Mouse (Mus musculus) MEL (cell line): ENCODE measurements around the gene 2310033P09Rik. TPM values are rescaled to one million over a fixed set of nuclear protein-coding genes. Genes with fewer than 3 reads are reported as not detected.

Experiments
- DNase-seq: peaks from one replicate; pipeline ENCODE4 v3.0.0; 2011; ENCODE audit warnings: low read depth, low spot score
- H3K27ac ChIP-seq: 2 replicates; pipeline ENCODE4 v1.5.1; 2012; ENCODE audit warnings: low read depth, mild to moderate bottlenecking, control low read depth, low read length, moderate library complexity; ENCODE audit not compliant: control insufficient read depth
- H3K27me3 ChIP-seq, 2 experiments: fragments of 150-350 bp in 1 of 2; sonication (generic) in 1 of 2; 2 replicates each; pipeline ENCODE4 v1.6.1; 2012; ENCODE audit warnings: low read length in 2 of 2, mild to moderate bottlenecking in 2 of 2, improper control_type of control experiment in 1 of 2, moderate library complexity in 1 of 2; ENCODE audit not compliant: insufficient read depth in 2 of 2, control insufficient read depth in 1 of 2
- H3K36me3 ChIP-seq, 2 experiments: 2 replicates each; pipeline ENCODE4 v1.6.1; 2012 to 2014; ENCODE audit warnings: low read length in 2 of 2, improper control_type of control experiment in 1 of 2, inconsistent platforms in 1 of 2, mild to moderate bottlenecking in 1 of 2; ENCODE audit not compliant: insufficient read depth in 2 of 2, control insufficient read depth in 1 of 2
- H3K4me1 ChIP-seq, 2 experiments: fragments of 150-350 bp in 1 of 2; sonication (generic) in 1 of 2; 2 replicates each; pipeline ENCODE4 v1.6.1; 2012; ENCODE audit warnings: low read length in 2 of 2, improper control_type of control experiment in 1 of 2, mild to moderate bottlenecking in 1 of 2; ENCODE audit not compliant: insufficient read depth in 2 of 2, control insufficient read depth in 1 of 2
- H3K4me3 ChIP-seq, 2 experiments: fragments of 150-350 bp in 1 of 2; sonication (generic) in 1 of 2; 2 replicates each; pipeline ENCODE4 v1.5.1; 2012; ENCODE audit warnings: low read depth in 2 of 2, low read length in 2 of 2, mild to moderate bottlenecking in 2 of 2, moderate library complexity in 2 of 2, control low read depth in 1 of 2, improper control_type of control experiment in 1 of 2; ENCODE audit not compliant: control insufficient read depth in 1 of 2, insufficient read depth in 1 of 2
- H3K79me2 ChIP-seq: 2 replicates; pipeline ENCODE4 v1.6.1; 2012; ENCODE audit warnings: mild to moderate bottlenecking, low read length, moderate library complexity; ENCODE audit not compliant: control insufficient read depth, poor library complexity, insufficient read depth
- H3K9ac ChIP-seq: 2 replicates; pipeline ENCODE4 v1.6.1; 2012; ENCODE audit warnings: low read depth, mild to moderate bottlenecking, control low read depth, low read length, moderate library complexity; ENCODE audit not compliant: control insufficient read depth, poor library complexity, severe bottlenecking
- H3K9me3 ChIP-seq: fragments of 150-350 bp; sonication (generic); replicated peaks from 2 replicates; pipeline ENCODE4 v1.6.1; 2012; ENCODE audit warnings: mild to moderate bottlenecking, low read length, improper control_type of control experiment, moderate library complexity; ENCODE audit not compliant: insufficient read depth
- BHLHE40 ChIP-seq: IDR thresholded peaks from 2 replicates; pipeline ENCODE4 v1.6.1; 2012; ENCODE audit warnings: low read depth, mild to moderate bottlenecking, inconsistent platforms, low read length, improper control_type of control experiment, borderline replicate concordance
- CHD2 ChIP-seq: IDR thresholded peaks from 2 replicates; pipeline ENCODE4 v1.6.1; 2011; ENCODE audit warnings: low read length, improper control_type of control experiment
- CTCF ChIP-seq, 3 experiments: IDR thresholded peaks in 2 of 3; conservative IDR thresholded peaks in 1 of 3; 2 replicates each; pipeline ENCODE4 v1.5.1; 2011 to 2012; ENCODE audit warnings: low read length in 3 of 3, low read depth in 2 of 3, mild to moderate bottlenecking in 2 of 3, improper control_type of control experiment in 1 of 3, inconsistent platforms in 1 of 3, mixed read lengths in 1 of 3, moderate library complexity in 1 of 3; ENCODE audit not compliant: control insufficient read depth in 1 of 3, insufficient read depth in 1 of 3, poor library complexity in 1 of 3, severe bottlenecking in 1 of 3
- ELF1 ChIP-seq: IDR thresholded peaks from 2 replicates; pipeline ENCODE4 v1.6.1; 2014; ENCODE audit warnings: low read depth, mild to moderate bottlenecking, inconsistent platforms, low read length, improper control_type of control experiment, moderate library complexity
- EP300 ChIP-seq, 2 experiments: IDR thresholded peaks; 2 replicates each; pipeline ENCODE4 v1.6.1; 2011; ENCODE audit warnings: improper control_type of control experiment in 2 of 2, low read length in 2 of 2, low read depth in 1 of 2, mild to moderate bottlenecking in 1 of 2
- GABPA ChIP-seq: IDR thresholded peaks from 2 replicates; pipeline ENCODE4 v1.6.1; 2012; ENCODE audit warnings: low read depth, mild to moderate bottlenecking, inconsistent platforms, low read length, improper control_type of control experiment, moderate library complexity
- GATA1 ChIP-seq: IDR thresholded peaks from 2 replicates; pipeline ENCODE4 v1.6.1; 2011; ENCODE audit warnings: low read depth, low read length, improper control_type of control experiment
- JUND ChIP-seq: IDR thresholded peaks from 2 replicates; pipeline ENCODE4 v1.6.1; 2011; ENCODE audit warnings: low read depth, mild to moderate bottlenecking, improper control_type of control experiment, low read length
- MAX ChIP-seq: IDR thresholded peaks from 2 replicates; pipeline ENCODE4 v1.6.1; 2011; ENCODE audit warnings: low read length, improper control_type of control experiment
- MAZ ChIP-seq: IDR thresholded peaks from 2 replicates; pipeline ENCODE4 v1.6.1; 2012; ENCODE audit warnings: low read depth, mild to moderate bottlenecking, inconsistent platforms, low read length, improper control_type of control experiment
- MEF2A ChIP-seq: IDR thresholded peaks from 2 replicates; pipeline ENCODE4 v1.6.1; 2014; ENCODE audit warnings: low read depth, mild to moderate bottlenecking, inconsistent platforms, low read length, improper control_type of control experiment; ENCODE audit not compliant: poor library complexity, insufficient replicate concordance, severe bottlenecking; ENCODE audit errors: extremely low read depth
- MXI1 ChIP-seq: IDR thresholded peaks from 2 replicates; pipeline ENCODE4 v1.6.1; 2011; ENCODE audit warnings: mild to moderate bottlenecking, low read depth, low read length, improper control_type of control experiment
- MYC ChIP-seq: IDR thresholded peaks from 2 replicates; pipeline ENCODE4 v1.6.1; 2011; ENCODE audit warnings: low read depth, mild to moderate bottlenecking, low read length, improper control_type of control experiment, moderate library complexity
- POLR2AphosphoS5 ChIP-seq: IDR thresholded peaks from 2 replicates; pipeline ENCODE4 v1.6.1; 2012; ENCODE audit warnings: low read depth, borderline replicate concordance, mild to moderate bottlenecking, inconsistent platforms, low read length, moderate library complexity, mixed read lengths
- RAD21 ChIP-seq: IDR thresholded peaks from 2 replicates; pipeline ENCODE4 v1.6.1; 2011; ENCODE audit warnings: mild to moderate bottlenecking, low read depth, low read length, improper control_type of control experiment
- RCOR1 ChIP-seq: IDR thresholded peaks from 2 replicates; pipeline ENCODE4 v1.6.1; 2012; ENCODE audit warnings: low read depth, mild to moderate bottlenecking, inconsistent platforms, low read length, improper control_type of control experiment
- SIN3A ChIP-seq: IDR thresholded peaks from 2 replicates; pipeline ENCODE4 v1.6.1; 2012; ENCODE audit warnings: low read length, improper control_type of control experiment, inconsistent platforms
- SMC3 ChIP-seq: IDR thresholded peaks from 2 replicates; pipeline ENCODE4 v1.6.1; 2011; ENCODE audit warnings: low read depth, low read length, improper control_type of control experiment
- TAL1 ChIP-seq: IDR thresholded peaks from 2 replicates; pipeline ENCODE4 v1.6.1; 2012; ENCODE audit warnings: mild to moderate bottlenecking, inconsistent platforms, low read length, moderate library complexity, mixed read lengths
- TCF12 ChIP-seq: IDR thresholded peaks from 2 replicates; pipeline ENCODE4 v1.6.1; 2014; ENCODE audit warnings: low read depth, mild to moderate bottlenecking, inconsistent platforms, low read length, improper control_type of control experiment, moderate library complexity
- USF1 ChIP-seq: IDR thresholded peaks from 2 replicates; pipeline ENCODE4 v1.6.1; 2014; ENCODE audit warnings: low read depth, mild to moderate bottlenecking, inconsistent platforms, low read length, improper control_type of control experiment, moderate library complexity
- USF2 ChIP-seq, 2 experiments: IDR thresholded peaks; 2 replicates each; pipeline ENCODE4 v1.6.1; 2011 to 2012; ENCODE audit warnings: improper control_type of control experiment in 2 of 2, low read length in 2 of 2, borderline replicate concordance in 1 of 2, inconsistent platforms in 1 of 2, low read depth in 1 of 2, mild to moderate bottlenecking in 1 of 2; ENCODE audit not compliant: insufficient read depth in 1 of 2
- ZC3H11A ChIP-seq: IDR thresholded peaks from 2 replicates; pipeline ENCODE4 v1.6.1; 2012; ENCODE audit warnings: low read depth, mild to moderate bottlenecking, inconsistent platforms, low read length, improper control_type of control experiment
- polyA plus RNA-seq, 2 experiments: library from polyadenylated mRNA; stranded (reverse) in 1 of 2; unstranded in 1 of 2; fragments of >175 nt in 1 of 2; fragments of >200 nt in 1 of 2; gene quantifications; 2 replicates each; pipeline versions ENCODE4 v1.2.1 to v1.2.4; 2012; ENCODE audit warnings: low replicate concordance in 2 of 2, low read depth in 1 of 2; ENCODE audit not compliant: insufficient read length in 2 of 2, insufficient read depth in 1 of 2, missing spikeins in 1 of 2
- total RNA-seq: library from RNA; depleted of rRNA; stranded (reverse); fragments of 300-350 nt; gene quantifications from 2 replicates; pipeline ENCODE4 v1.2.3, GENCODE M21; 2012

The 2310033P09Rik gene
- total and polyA plus RNA-seq, 3 experiments: 35.5 to 59.8 TPM; not detected in 1

DNA sequence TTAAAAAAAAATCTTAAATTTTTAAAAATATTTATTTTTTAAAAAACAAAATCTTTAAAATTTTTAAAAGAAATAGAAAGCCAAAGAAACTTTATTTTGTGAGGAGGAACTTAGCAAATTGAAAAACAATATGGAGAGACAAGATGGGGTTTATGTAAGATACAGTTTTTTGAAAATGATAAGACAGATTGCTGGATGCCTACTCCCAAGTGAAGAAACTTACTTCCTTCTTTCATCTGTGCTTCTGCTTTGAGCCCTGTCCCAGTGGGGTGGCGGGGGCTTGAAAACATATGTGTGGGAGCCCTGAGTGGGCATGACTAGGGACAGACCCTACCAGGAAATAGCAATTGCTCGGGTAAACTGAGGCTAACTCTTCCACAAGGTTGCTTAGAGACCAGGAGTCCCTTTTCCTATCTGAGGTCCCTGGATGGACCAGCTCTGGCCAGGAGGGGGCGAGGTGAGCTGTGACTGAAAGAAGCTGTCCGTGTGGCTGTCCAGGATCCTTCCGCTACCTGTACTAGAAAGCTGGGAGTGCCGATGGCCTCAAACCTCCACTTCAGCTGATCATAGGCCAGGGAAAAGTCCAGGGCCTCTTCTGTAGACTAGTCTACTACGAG lies 22.1 kb downstream of the 2310033P09Rik start (continued):
- TF ChIP-seq BHLHE40: no peak; the same call in 1 of the 2 replicates
- TF ChIP-seq MXI1: no peak
- peak; percentile 72; the same call in 1 of the 2 replicates for TF ChIP-seq MAZ
- no peak for TF ChIP-seq GABPA
- TF ChIP-seq RCOR1: peak; percentile 90
- TF ChIP-seq ZC3H11A: no peak
- TF ChIP-seq MAX: no peak
- TF ChIP-seq MYC: peak; percentile 58; the same call in 1 of the 2 replicates
- peak; percentile 48 to 76 for TF ChIP-seq EP300 (IDR thresholded peaks at IDR 0.05; ENCODE audit: low read depth in 1 of 2, low read length in 2 of 2)
- TF ChIP-seq USF1: no peak
- TF ChIP-seq ELF1: no peak

DNA sequence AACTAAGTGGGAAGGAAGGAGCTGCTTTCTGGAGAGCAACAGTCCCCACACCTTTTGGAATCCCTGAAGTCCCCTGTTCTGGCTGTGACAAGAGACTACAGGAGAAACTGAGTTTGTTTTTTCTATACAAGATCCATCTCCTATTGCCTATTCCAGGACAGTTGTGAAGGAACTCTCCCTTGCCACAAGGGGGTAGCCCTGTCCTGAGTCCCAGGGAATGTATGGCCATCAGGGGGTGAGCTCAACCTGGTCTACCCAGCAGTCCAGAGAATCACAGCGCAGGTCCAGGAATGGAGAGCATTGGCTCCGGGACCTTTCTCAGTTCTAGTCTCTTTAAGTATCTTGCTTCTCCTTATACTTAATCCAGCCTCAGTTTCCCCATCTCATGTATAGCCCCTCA lies 24.7 kb downstream of the 2310033P09Rik start:
- H3K79me2 ChIP-seq: peaks cover 7% of the 10 kb centered on the region
- no peak overlapping the region for H3K27ac ChIP-seq
- peaks cover 0 to 14% of the 10 kb centered on the region in 2 experiments; a peak in 2 of 4 replicates for H3K36me3 ChIP-seq
- no peak for DNase-seq
- no peak overlapping the region for H3K9ac ChIP-seq
- no peak overlapping the region for H3K4me3 ChIP-seq
- TF ChIP-seq CTCF (IDR thresholded peaks at IDR 0.05 in 2 of 3, conservative IDR thresholded peaks at IDR 0.05 in 1 of 3; ENCODE audit: control insufficient read depth in 1 of 3, insufficient read depth in 1 of 3, low read depth in 2 of 3, low read length in 3 of 3, poor library complexity in 1 of 3, severe bottlenecking in 1 of 3): peak; percentile 11 to 28 (median 12); a peak in 4 of 6 replicates
- TF ChIP-seq SMC3: peak; percentile 32; the same call in 1 of the 2 replicates
- no peak for TF ChIP-seq CHD2
- peak; percentile 21 for TF ChIP-seq RAD21
- peaks cover 0 to 11% of the 10 kb centered on the region in 2 experiments; a peak in 3 of 4 replicates for H3K4me1 ChIP-seq
- H3K9me3 ChIP-seq: no peaks in the 10 kb centered on the region
- H3K27me3 ChIP-seq: no peaks in the 10 kb centered on the region; a peak in 2 of 4 replicates

DNA sequence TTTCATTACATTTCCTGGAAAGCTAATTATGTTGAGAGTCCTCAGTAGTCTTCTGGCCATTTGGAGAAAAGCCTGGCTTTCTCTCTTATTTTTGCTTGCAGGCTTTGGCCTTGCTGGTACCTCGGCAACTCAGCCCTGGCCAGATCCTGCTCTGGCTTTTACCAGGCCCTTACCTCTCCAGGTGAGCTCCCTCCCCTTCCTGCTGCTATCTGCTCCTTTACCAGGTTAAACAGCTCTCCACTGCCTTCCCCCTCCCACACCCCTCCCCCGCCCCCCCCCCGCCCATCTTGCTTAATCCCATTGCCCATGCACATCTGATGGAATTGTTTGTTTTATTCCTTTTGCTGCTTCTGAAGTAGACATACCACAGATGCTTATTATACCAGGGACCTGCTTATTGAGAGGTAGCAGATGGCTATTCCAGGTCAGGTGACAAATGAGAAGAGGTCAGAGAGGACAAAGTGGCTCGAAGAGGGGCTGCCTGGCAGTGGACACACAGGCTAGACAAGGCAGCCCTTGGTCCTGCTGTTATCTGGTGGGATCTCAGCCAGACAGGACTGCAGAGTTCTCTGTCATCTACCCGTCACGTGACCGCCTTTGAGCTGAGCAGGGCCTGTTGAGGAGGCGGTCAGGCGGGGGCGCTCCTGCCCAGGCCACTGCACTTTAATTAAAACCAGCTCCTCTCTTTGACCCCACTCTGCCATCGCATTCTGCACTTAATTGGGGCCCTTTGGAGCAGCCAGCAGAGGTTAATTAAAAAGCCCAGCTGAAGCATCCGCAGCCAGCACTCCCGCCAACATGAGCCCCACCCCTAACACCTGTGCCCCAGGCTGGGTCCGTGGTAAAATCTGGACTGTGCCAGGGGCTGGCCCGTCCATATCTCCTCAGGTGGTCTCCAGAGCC lies 30.7 kb downstream of the 2310033P09Rik start:
- H3K27me3 ChIP-seq: peaks cover 16 to 18% of the 10 kb centered on the region in 2 experiments
- DNase-seq: peak; percentile 62
- TF ChIP-seq MAZ (no peak), MEF2A (no peak), GATA1 (0 out of 2 replicates have a peak, but pooled peaks have one; percentile 9), MAX (peak; percentile 50; the same call in 1 of the 2 replicates), TAL1 (no peak), ELF1 (no peak), CTCF (IDR thresholded peaks at IDR 0.05 in 2 of 3, conservative IDR thresholded peaks at IDR 0.05 in 1 of 3; ENCODE audit: control insufficient read depth in 1 of 3, insufficient read depth in 1 of 3, low read depth in 2 of 3, low read length in 3 of 3, poor library complexity in 1 of 3, severe bottlenecking in 1 of 3) (peak; percentile 50 to 88 (median 88)), USF1 (peak; percentile 93), JUND (no peak), USF2 (IDR thresholded peaks at IDR 0.05; ENCODE audit: borderline replicate concordance in 1 of 2, insufficient read depth in 1 of 2, low read depth in 1 of 2, low read length in 2 of 2) (peak in 1 of 2 experiments; percentile 66; a peak in 2 of 4 replicates), TCF12 (no peak), SMC3 (peak; percentile 83), ZC3H11A (peak; percentile 70), POLR2AphosphoS5 (no peak), BHLHE40 (peak; percentile 25; the same call in 1 of the 2 replicates), MXI1 (no peak), RAD21 (peak; percentile 84), SIN3A (no peak)

More for the DNA sequence above, 30.7 kb downstream of the 2310033P09Rik start:
- Histone ChIP-seq H3K27ac (no peak overlapping the region), H3K79me2 (no peaks in the 10 kb centered on the region), H3K4me3 (no peak overlapping the region), H3K4me1 (no peaks in the 10 kb centered on the region), H3K36me3 (no peaks in the 10 kb centered on the region), H3K9ac (no peak overlapping the region), H3K9me3 (no peaks in the 10 kb centered on the region)
